Mouse (Mus musculus) ES-Bruce4 (cell line): ENCODE results near the gene Brms1.

Source experiments
- CTCF ChIP-seq: IDR thresholded peaks from one replicate; pipeline ENCODE4 v1.8.1; 2011; ENCODE audit warnings: low read depth, low read length
- POLR2A ChIP-seq: IDR thresholded peaks from one replicate; pipeline ENCODE4 v1.8.1; 2011; ENCODE audit warnings: low read length; ENCODE audit not compliant: insufficient read depth

- no peak for TF ChIP-seq CTCF
- no peak for TF ChIP-seq POLR2A
These were observed 40.9 kb downstream of the Brms1 start for GRCm38 (mm10) chr19:5082005-5082404.
